Mouse (Mus musculus): Measurements from ENCODE around the gene Mecom. TPM values are rescaled to one million over a fixed set of nuclear protein-coding genes. Genes with fewer than 3 reads are reported as not detected.

The Mecom gene
- polyA plus RNA-seq, 1 experiment = 0.19 TPM

DNA sequence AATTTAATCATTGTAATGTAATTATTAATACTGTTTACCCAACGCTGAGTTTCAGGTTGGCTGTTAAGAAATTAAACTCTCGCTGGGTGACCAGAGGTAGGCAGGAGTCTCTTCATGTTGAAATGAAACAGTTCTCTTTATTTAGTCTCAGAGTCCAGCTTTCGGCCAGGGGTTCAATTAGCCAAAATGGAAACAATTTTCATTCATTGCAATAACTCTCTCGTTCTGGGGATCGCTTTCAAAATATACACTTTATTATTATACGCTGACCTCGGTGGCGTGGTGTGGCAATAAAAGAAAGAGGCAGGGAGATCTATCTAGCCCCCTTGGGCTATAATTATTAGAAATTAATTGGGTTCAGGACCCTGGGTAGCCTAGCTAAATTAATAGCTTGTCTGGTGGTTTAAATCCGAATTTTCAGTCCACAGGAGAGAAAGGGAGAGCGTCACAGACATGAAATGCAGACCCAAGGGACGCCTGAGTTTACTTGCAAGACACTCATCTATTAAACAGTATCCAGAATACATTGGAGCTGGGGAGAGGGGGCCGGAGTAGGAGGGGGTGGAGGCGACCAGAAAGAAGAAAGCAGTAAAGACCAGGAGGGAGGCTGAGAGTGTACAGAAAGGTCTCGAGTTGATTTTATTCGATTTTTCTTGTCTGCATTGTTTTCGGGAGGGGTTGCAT, 34.4 kb downstream of the Mecom start:
- no peak overlapping the region for H3K4me3 ChIP-seq (ENCODE audit: control insufficient read depth, low read depth, low read length)
- no peak for TF ChIP-seq CTCF (IDR thresholded peaks at IDR 0.05; ENCODE audit: control insufficient read depth, insufficient read depth, insufficient replicate concordance, low read depth, low read length)
- TF ChIP-seq POLR2A (IDR thresholded peaks at IDR 0.05; ENCODE audit: control insufficient read depth, low read depth, low read length) = no peak
- H3K36me3 ChIP-seq (ENCODE audit: control insufficient read depth, insufficient read depth, low read length) = no peaks in the 10 kb centered on the region
- H3K4me1 ChIP-seq (ENCODE audit: control insufficient read depth, insufficient read depth, low read length) = peaks cover 20% of the 10 kb centered on the region
- peaks cover 8% of the 10 kb centered on the region for H3K27me3 ChIP-seq (ENCODE audit: control insufficient read depth, insufficient read depth, low read length)
- no peak overlapping the region for H3K27ac ChIP-seq (ENCODE audit: control insufficient read depth, insufficient read depth, low read depth, low read length)

- no peak for TF ChIP-seq CTCF (IDR thresholded peaks at IDR 0.05; ENCODE audit: control insufficient read depth, insufficient read depth, insufficient replicate concordance, low read depth, low read length)
- TF ChIP-seq POLR2A (IDR thresholded peaks at IDR 0.05; ENCODE audit: control insufficient read depth, low read depth, low read length) = no peak
- Histone ChIP-seq H3K27ac (ENCODE audit: control insufficient read depth, insufficient read depth, low read depth, low read length) (no peak overlapping the region), H3K36me3 (ENCODE audit: control insufficient read depth, insufficient read depth, low read length) (no peaks in the 10 kb centered on the region), H3K27me3 (ENCODE audit: control insufficient read depth, insufficient read depth, low read length) (peaks cover 8% of the 10 kb centered on the region), H3K4me1 (ENCODE audit: control insufficient read depth, insufficient read depth, low read length) (peaks cover 27% of the 10 kb centered on the region), H3K4me3 (ENCODE audit: control insufficient read depth, low read depth, low read length) (no peak overlapping the region)
Measured at GRCm38 (mm10) chr3:30512459-30513030, 35.3 kb downstream of the Mecom start.

DNA sequence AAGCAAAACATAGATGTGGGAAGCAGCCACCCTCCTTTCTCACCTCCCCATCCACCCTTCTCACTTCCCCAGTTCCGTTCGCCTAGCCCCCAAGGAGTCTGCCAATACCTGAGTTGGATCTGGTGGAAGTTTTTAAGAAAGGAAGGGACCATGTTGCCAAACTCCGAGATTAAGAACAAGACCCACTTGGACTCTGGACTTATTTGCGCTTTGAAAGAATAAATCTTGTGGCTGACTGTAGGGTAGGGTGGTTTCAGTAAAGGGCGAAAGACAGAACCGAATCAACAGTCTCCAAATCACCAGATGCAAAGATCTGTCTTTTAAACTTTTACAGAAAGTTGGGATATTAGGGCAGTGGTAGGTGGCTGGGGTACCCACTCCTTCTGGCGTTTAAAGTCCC, 36.0 kb downstream of the Mecom start:
- Histone ChIP-seq H3K4me1 (ENCODE audit: control insufficient read depth, insufficient read depth, low read length) (peaks cover 31% of the 10 kb centered on the region), H3K27me3 (ENCODE audit: control insufficient read depth, insufficient read depth, low read length) (peaks cover 11% of the 10 kb centered on the region), H3K36me3 (ENCODE audit: control insufficient read depth, insufficient read depth, low read length) (no peaks in the 10 kb centered on the region), H3K4me3 (ENCODE audit: control insufficient read depth, low read depth, low read length) (no peak overlapping the region), H3K27ac (ENCODE audit: control insufficient read depth, insufficient read depth, low read depth, low read length) (no peak overlapping the region)
- TF ChIP-seq CTCF (IDR thresholded peaks at IDR 0.05; ENCODE audit: control insufficient read depth, insufficient read depth, insufficient replicate concordance, low read depth, low read length) (no peak), POLR2A (IDR thresholded peaks at IDR 0.05; ENCODE audit: control insufficient read depth, low read depth, low read length) (no peak)

DNA sequence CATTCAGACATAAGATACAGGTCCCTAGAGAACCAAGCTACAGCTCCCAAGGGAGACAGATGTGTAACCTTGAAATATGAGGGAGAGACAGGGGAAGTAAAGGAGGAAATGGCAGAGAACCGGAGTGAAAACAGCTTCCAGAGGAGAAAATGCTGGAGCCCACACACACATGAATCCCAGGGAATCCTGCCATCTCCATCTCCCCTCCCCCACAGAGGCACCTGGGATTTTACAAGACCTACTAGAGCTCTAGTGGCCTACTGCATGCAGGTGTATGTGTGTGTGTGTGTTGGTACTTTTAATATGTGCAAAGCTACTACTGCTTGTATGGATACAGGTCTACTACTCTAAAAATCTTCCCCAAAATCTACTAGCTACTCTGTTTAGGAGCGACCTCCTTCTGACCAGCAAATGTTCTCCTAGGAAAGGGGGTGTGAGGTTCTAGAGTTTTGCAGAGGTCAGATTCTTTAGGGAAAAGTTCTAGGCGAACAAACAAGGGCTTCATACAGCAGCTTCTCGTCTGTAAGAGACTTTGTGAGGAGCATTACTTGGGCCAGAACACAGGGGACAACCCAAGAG, 36.7 kb downstream of the Mecom start:
- H3K4me1 ChIP-seq (ENCODE audit: control insufficient read depth, insufficient read depth, low read length) = peaks cover 32% of the 10 kb centered on the region
- H3K4me3 ChIP-seq (ENCODE audit: control insufficient read depth, low read depth, low read length) = no peak overlapping the region
- no peaks in the 10 kb centered on the region for H3K36me3 ChIP-seq (ENCODE audit: control insufficient read depth, insufficient read depth, low read length)
- no peak for TF ChIP-seq POLR2A (IDR thresholded peaks at IDR 0.05; ENCODE audit: control insufficient read depth, low read depth, low read length)
- TF ChIP-seq CTCF (IDR thresholded peaks at IDR 0.05; ENCODE audit: control insufficient read depth, insufficient read depth, insufficient replicate concordance, low read depth, low read length) = no peak
- H3K27ac ChIP-seq (ENCODE audit: control insufficient read depth, insufficient read depth, low read depth, low read length) = no peak overlapping the region
- H3K27me3 ChIP-seq (ENCODE audit: control insufficient read depth, insufficient read depth, low read length) = peaks cover 13% of the 10 kb centered on the region

DNA sequence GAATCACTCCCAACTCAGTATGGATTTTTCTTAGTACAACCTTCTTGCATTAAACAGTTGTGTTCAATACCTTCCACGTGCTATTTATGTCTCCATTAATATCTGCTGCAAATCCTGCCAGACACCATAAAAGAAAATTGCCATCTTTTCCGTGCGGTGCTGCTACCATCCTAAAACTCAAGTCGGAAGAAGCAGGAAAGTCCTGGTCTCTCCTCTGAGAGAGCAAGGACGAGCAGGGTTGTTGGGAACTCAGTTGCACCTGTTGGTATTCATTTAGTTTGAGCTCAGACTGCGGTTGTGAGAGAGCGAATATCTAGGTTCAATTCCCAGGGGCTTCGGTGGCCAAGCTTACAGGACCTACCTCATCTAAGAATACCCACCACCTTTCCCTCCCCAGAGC, 37.2 kb downstream of the Mecom start:
- Histone ChIP-seq H3K27me3 (ENCODE audit: control insufficient read depth, insufficient read depth, low read length) (peaks cover 11% of the 10 kb centered on the region), H3K36me3 (ENCODE audit: control insufficient read depth, insufficient read depth, low read length) (no peaks in the 10 kb centered on the region), H3K4me3 (ENCODE audit: control insufficient read depth, low read depth, low read length) (no peak overlapping the region), H3K4me1 (ENCODE audit: control insufficient read depth, insufficient read depth, low read length) (peaks cover 32% of the 10 kb centered on the region), H3K27ac (ENCODE audit: control insufficient read depth, insufficient read depth, low read depth, low read length) (no peak overlapping the region)
- TF ChIP-seq POLR2A (IDR thresholded peaks at IDR 0.05; ENCODE audit: control insufficient read depth, low read depth, low read length) (no peak), CTCF (IDR thresholded peaks at IDR 0.05; ENCODE audit: control insufficient read depth, insufficient read depth, insufficient replicate concordance, low read depth, low read length) (no peak)

GRCm38 (mm10) chr3:30510105-30510504, 37.7 kb downstream of the Mecom start:
- TF ChIP-seq POLR2A (IDR thresholded peaks at IDR 0.05; ENCODE audit: control insufficient read depth, low read depth, low read length) (no peak), CTCF (IDR thresholded peaks at IDR 0.05; ENCODE audit: control insufficient read depth, insufficient read depth, insufficient replicate concordance, low read depth, low read length) (no peak)
- Histone ChIP-seq H3K27me3 (ENCODE audit: control insufficient read depth, insufficient read depth, low read length) (peaks cover 9% of the 10 kb centered on the region), H3K4me3 (ENCODE audit: control insufficient read depth, low read depth, low read length) (no peak overlapping the region), H3K36me3 (ENCODE audit: control insufficient read depth, insufficient read depth, low read length) (no peaks in the 10 kb centered on the region), H3K27ac (ENCODE audit: control insufficient read depth, insufficient read depth, low read depth, low read length) (no peak overlapping the region), H3K4me1 (ENCODE audit: control insufficient read depth, insufficient read depth, low read length) (peaks cover 28% of the 10 kb centered on the region)
